Mouse (Mus musculus) liver, embryonic 13.5 days (tissue): Measurements from ENCODE around the gene Lrig2. TPM values are rescaled to one million over a fixed set of nuclear protein-coding genes. Genes with fewer than 3 reads are reported as not detected.

Experiments used
- ATAC-seq: fragments of 200-750 bp; cut with Nextera tagmentation; 2 replicates; pipeline ENCODE4 v1.8.0; 2017; ENCODE audit warnings: low read depth, mild to moderate bottlenecking, moderate number of reproducible peaks, moderate library complexity
- DNase-seq: peaks from one replicate; pipeline ENCODE4 v3.0.0; 2022
- H3K27ac ChIP-seq: fragments of 300-500 bp; sonication (generic); 2 replicates; pipeline ENCODE4 v1.5.1; 2015; ENCODE audit warnings: moderate library complexity, mild to moderate bottlenecking, inconsistent platforms
- H3K27me3 ChIP-seq: fragments of 300-500 bp; sonication (generic); 2 replicates; pipeline ENCODE4 v1.6.1; 2015; ENCODE audit warnings: mild to moderate bottlenecking, inconsistent platforms
- H3K36me3 ChIP-seq: fragments of 300-500 bp; sonication (generic); 2 replicates; pipeline ENCODE4 v1.6.1; 2015; ENCODE audit warnings: mild to moderate bottlenecking, inconsistent platforms
- H3K4me1 ChIP-seq: fragments of 300-500 bp; sonication (generic); replicated peaks from 2 replicates; pipeline ENCODE4 v1.6.1; 2015; ENCODE audit warnings: inconsistent platforms
- H3K4me2 ChIP-seq: fragments of 300-500 bp; sonication (generic); 2 replicates; pipeline ENCODE4 v1.6.1; 2015; ENCODE audit warnings: inconsistent platforms, mild to moderate bottlenecking, moderate library complexity
- H3K4me3 ChIP-seq: fragments of 300-500 bp; sonication (generic); replicated peaks from 2 replicates; pipeline ENCODE4 v1.5.1; 2015; ENCODE audit warnings: mild to moderate bottlenecking, inconsistent platforms
- H3K9ac ChIP-seq: fragments of 300-500 bp; sonication (generic); 2 replicates; pipeline ENCODE4 v1.6.1; 2015; ENCODE audit warnings: mild to moderate bottlenecking, inconsistent platforms
- H3K9me3 ChIP-seq: fragments of 300-500 bp; sonication (generic); replicated peaks from 2 replicates; pipeline ENCODE4 v1.6.1; 2016; ENCODE audit warnings: inconsistent platforms
- WGBS: fragments of 180-500 bp; shearing (Covaris S2); methylation state at CpG from one replicate; pipeline ENCODE4 v1.1.7; 2015; ENCODE audit not compliant: insufficient replicate concordance; 5-methylcytosine and 5-hydroxymethylcytosine counted together
- polyA plus RNA-seq: library from polyadenylated mRNA; unstranded; fragments of >200 nt; fragmentation: Nextera tagmentation; extraction: Ambion mirVana; gene quantifications from 2 replicates; pipeline ENCODE4 v1.2.1, GENCODE M21; 2015

Gene Lrig2
- polyA plus RNA-seq: 2.8 and 3.5 TPM in 2 replicates

GRCm38 (mm10) chr3:104511538-104512423, at the start of gene Lrig2:
Lrig2 (minus strand) TSS chr3:104511918.
- peak within 1 kb of the TSS; percentile 97 for H3K4me3 ChIP-seq
- DNase-seq: peak; percentile 99
- H3K9me3 ChIP-seq: no peaks in the 10 kb centered on the region
- no peaks in the 10 kb centered on the region for H3K27me3 ChIP-seq
- WGBS: under 1% methylated on average over 71 of the region's 71 CpGs
- no peaks in the 10 kb centered on the region for H3K36me3 ChIP-seq
- peak within 1 kb of the TSS; percentile 81 for H3K4me2 ChIP-seq
- peak; percentile 98 for ATAC-seq
- peak within 1 kb of the TSS; percentile 94 for H3K9ac ChIP-seq
- H3K4me1 ChIP-seq: peaks cover 33% of the 10 kb centered on the region
- peak within 1 kb of the TSS; percentile 89 for H3K27ac ChIP-seq

GRCm38 (mm10) chr3:104556624-104557023, 44.9 kb upstream of the Lrig2 start:
- WGBS: 60% methylated on average over 1 of the region's 1 CpGs
- no peak overlapping the region for H3K9ac ChIP-seq
- H3K27ac ChIP-seq: no peak overlapping the region
- H3K27me3 ChIP-seq: no peaks in the 10 kb centered on the region
- DNase-seq: no peak
- no peak overlapping the region for H3K4me2 ChIP-seq
- no peaks in the 10 kb centered on the region for H3K4me1 ChIP-seq
- H3K9me3 ChIP-seq: no peaks in the 10 kb centered on the region
- no peak for ATAC-seq
- H3K4me3 ChIP-seq: no peak overlapping the region
- no peaks in the 10 kb centered on the region for H3K36me3 ChIP-seq

GRCm38 (mm10) chr3:104550594-104550993, 38.9 kb upstream of the Lrig2 start:
- Histone ChIP-seq H3K27me3 (no peaks in the 10 kb centered on the region), H3K4me1 (no peaks in the 10 kb centered on the region), H3K4me2 (no peak overlapping the region), H3K36me3 (no peaks in the 10 kb centered on the region), H3K9me3 (no peaks in the 10 kb centered on the region), H3K4me3 (no peak overlapping the region), H3K27ac (no peak overlapping the region), H3K9ac (no peak overlapping the region)
- WGBS: 47% methylated on average over 3 of the region's 3 CpGs
- DNase-seq (no peak), ATAC-seq (no peak)

GRCm38 (mm10) chr3:104548367-104549087, 36.8 kb upstream of the Lrig2 start:
- 52% methylated on average over 15 of the region's 15 CpGs for WGBS
- H3K9ac ChIP-seq: no peak overlapping the region

GRCm38 (mm10) chr3:104543825-104544224, 32.1 kb upstream of the Lrig2 start:
- no peak for DNase-seq
- no peaks in the 10 kb centered on the region for H3K36me3 ChIP-seq
- peaks cover 10% of the 10 kb centered on the region for H3K4me1 ChIP-seq
- H3K4me2 ChIP-seq: no peak overlapping the region
- no peak for ATAC-seq
- H3K9ac ChIP-seq: no peak overlapping the region
- H3K27ac ChIP-seq: no peak overlapping the region
- H3K9me3 ChIP-seq: no peaks in the 10 kb centered on the region
- no peak overlapping the region for H3K4me3 ChIP-seq
- H3K27me3 ChIP-seq: no peaks in the 10 kb centered on the region
- 93% methylated on average over 3 of the region's 3 CpGs for WGBS

More at GRCm38 (mm10) chr3:104548367-104549087, 36.8 kb upstream of the Lrig2 start:
- Histone ChIP-seq H3K27me3 (no peaks in the 10 kb centered on the region), H3K27ac (no peak overlapping the region), H3K4me1 (no peaks in the 10 kb centered on the region), H3K4me2 (no peak overlapping the region), H3K9me3 (no peaks in the 10 kb centered on the region), H3K4me3 (no peak overlapping the region), H3K36me3 (no peaks in the 10 kb centered on the region)
- ATAC-seq (no peak), DNase-seq (no peak)

GRCm38 (mm10) chr3:104542065-104542429, 30.3 kb upstream of the Lrig2 start:
- Histone ChIP-seq H3K9me3 (no peaks in the 10 kb centered on the region), H3K4me1 (peaks cover 10% of the 10 kb centered on the region), H3K4me3 (no peak overlapping the region), H3K27me3 (no peaks in the 10 kb centered on the region), H3K9ac (no peak overlapping the region), H3K27ac (no peak overlapping the region; the same call in 1 of the 2 replicates), H3K4me2 (peak overlapping the region; percentile 38; the same call in 1 of the 2 replicates), H3K36me3 (no peaks in the 10 kb centered on the region)
- 62% methylated on average over 2 of the region's 2 CpGs for WGBS
- ATAC-seq: no peak
- no peak for DNase-seq

GRCm38 (mm10) chr3:104541139-104542064, 29.7 kb upstream of the Lrig2 start:
- H3K27me3 ChIP-seq: no peaks in the 10 kb centered on the region
- 18% methylated on average over 21 of the region's 21 CpGs for WGBS
- H3K9ac ChIP-seq: no peak overlapping the region
- no peak for ATAC-seq
- no peaks in the 10 kb centered on the region for H3K36me3 ChIP-seq
- H3K27ac ChIP-seq: no peak overlapping the region
- peak overlapping the region; percentile 38 for H3K4me2 ChIP-seq
- peaks cover 10% of the 10 kb centered on the region for H3K4me1 ChIP-seq
- no peaks in the 10 kb centered on the region for H3K9me3 ChIP-seq
- DNase-seq: peak; percentile 31
- H3K4me3 ChIP-seq: no peak overlapping the region

- no peak overlapping the region for H3K4me3 ChIP-seq
- WGBS: 32% methylated on average over 9 of the region's 9 CpGs
- H3K27me3 ChIP-seq: no peaks in the 10 kb centered on the region
- no peak overlapping the region for H3K4me2 ChIP-seq
- no peaks in the 10 kb centered on the region for H3K9me3 ChIP-seq
- no peak overlapping the region for H3K9ac ChIP-seq
- peaks cover 10% of the 10 kb centered on the region for H3K4me1 ChIP-seq
- ATAC-seq (no peak), DNase-seq (no peak)
- no peaks in the 10 kb centered on the region for H3K36me3 ChIP-seq
- H3K27ac ChIP-seq: no peak overlapping the region
Measured at GRCm38 (mm10) chr3:104540480-104541138, 28.9 kb upstream of the Lrig2 start.

GRCm38 (mm10) chr3:104533223-104533622, 21.5 kb upstream of the Lrig2 start:
- ATAC-seq: no peak
- H3K27me3 ChIP-seq: no peaks in the 10 kb centered on the region
- H3K4me1 ChIP-seq: no peaks in the 10 kb centered on the region
- no peaks in the 10 kb centered on the region for H3K36me3 ChIP-seq
- no peak for DNase-seq
- no peak overlapping the region for H3K9ac ChIP-seq
- no peak overlapping the region for H3K4me2 ChIP-seq
- no peak overlapping the region for H3K4me3 ChIP-seq
- no peaks in the 10 kb centered on the region for H3K9me3 ChIP-seq
- 79% methylated on average over 1 of the region's 1 CpGs for WGBS
- H3K27ac ChIP-seq: no peak overlapping the region

- DNase-seq (no peak), ATAC-seq (no peak)
- Histone ChIP-seq H3K27ac (no peak overlapping the region), H3K27me3 (no peaks in the 10 kb centered on the region), H3K36me3 (no peaks in the 10 kb centered on the region), H3K9me3 (no peaks in the 10 kb centered on the region), H3K4me1 (peaks cover 15% of the 10 kb centered on the region; the same call in 1 of the 2 replicates), H3K4me3 (no peak overlapping the region), H3K4me2 (no peak overlapping the region), H3K9ac (no peak overlapping the region)
- WGBS: 50% methylated on average over 4 of the region's 4 CpGs
Measured at GRCm38 (mm10) chr3:104526115-104526882, 14.6 kb upstream of the Lrig2 start.
